Mouse (Mus musculus): Measurements from ENCODE around the gene Tex33.

Gene Tex33

GRCm38 (mm10) chr15:78395478-78395962 is at the start of gene Tex33:
TSS of gene Tex33 (minus strand) at chr15:78395912.
- no peak for DNase-seq (ENCODE audit: extremely low read depth, low read depth, low spot score)

- DNase-seq (ENCODE audit: extremely low read depth, low read depth, low spot score) = no peak
These were observed 48.1 kb upstream of the Tex33 start for GRCm38 (mm10) chr15:78443857-78444256.

GRCm38 (mm10) chr15:78442231-78442630 is 46.5 kb upstream of the Tex33 start:
- DNase-seq (ENCODE audit: extremely low read depth, low read depth, low spot score) = no peak

GRCm38 (mm10) chr15:78438973-78439372 is 43.3 kb upstream of the Tex33 start:
- no peak for DNase-seq (ENCODE audit: extremely low read depth, low read depth, low spot score)

GRCm38 (mm10) chr15:78438505-78438904 is 42.8 kb upstream of the Tex33 start:
- no peak for DNase-seq (ENCODE audit: extremely low read depth, low read depth, low spot score)

- no peak for DNase-seq (ENCODE audit: extremely low read depth, low read depth, low spot score)
These were observed 42.3 kb upstream of the Tex33 start for GRCm38 (mm10) chr15:78438018-78438394.

GRCm38 (mm10) chr15:78437237-78438017 is 41.7 kb upstream of the Tex33 start:
- no peak for DNase-seq (ENCODE audit: extremely low read depth, low read depth, low spot score)

- DNase-seq (ENCODE audit: extremely low read depth, low read depth, low spot score) = no peak
These were observed 40.9 kb upstream of the Tex33 start for GRCm38 (mm10) chr15:78436380-78437192.

GRCm38 (mm10) chr15:78435681-78436080 is 40.0 kb upstream of the Tex33 start:
- no peak for DNase-seq (ENCODE audit: extremely low read depth, low read depth, low spot score)

- no peak for DNase-seq (ENCODE audit: extremely low read depth, low read depth, low spot score)
These were observed 39.3 kb upstream of the Tex33 start for GRCm38 (mm10) chr15:78434896-78435520.

GRCm38 (mm10) chr15:78431541-78432121 is 35.9 kb upstream of the Tex33 start:
- no peak for DNase-seq (ENCODE audit: extremely low read depth, low read depth, low spot score)

- no peak for DNase-seq (ENCODE audit: extremely low read depth, low read depth, low spot score)
These were observed 35.2 kb upstream of the Tex33 start for GRCm38 (mm10) chr15:78430874-78431273.

GRCm38 (mm10) chr15:78429871-78430622 is 34.3 kb upstream of the Tex33 start:
- DNase-seq (ENCODE audit: extremely low read depth, low read depth, low spot score) = no peak

- no peak for DNase-seq (ENCODE audit: extremely low read depth, low read depth, low spot score)
These were observed 33.4 kb upstream of the Tex33 start for GRCm38 (mm10) chr15:78429139-78429459.

- no peak for DNase-seq (ENCODE audit: extremely low read depth, low read depth, low spot score)
These were observed 32.9 kb upstream of the Tex33 start, which contains the start of gene Kctd17 for GRCm38 (mm10) chr15:78428391-78429138. TSS of gene Kctd17 (plus strand) at chr15:78428564.

- DNase-seq (ENCODE audit: extremely low read depth, low read depth, low spot score) = no peak
These were observed 29.5 kb upstream of the Tex33 start for GRCm38 (mm10) chr15:78425230-78425629.

GRCm38 (mm10) chr15:78424507-78424906 is 28.8 kb upstream of the Tex33 start:
- DNase-seq (ENCODE audit: extremely low read depth, low read depth, low spot score) = no peak

GRCm38 (mm10) chr15:78422046-78422956 is 26.6 kb upstream of the Tex33 start:
- DNase-seq (ENCODE audit: extremely low read depth, low read depth, low spot score) = no peak

- no peak for DNase-seq (ENCODE audit: extremely low read depth, low read depth, low spot score)
These were observed 24.7 kb upstream of the Tex33 start for GRCm38 (mm10) chr15:78420395-78420794.

All from fat pad, adult 2 months (tissue).